Mouse (Mus musculus) spleen, postnatal 10 days (tissue): ENCODE measurements around the gene Trit1.
"Not testable (repeated sequence)": the region's sequence is repeated elsewhere in the genome, so short reads cannot be mapped to it uniquely, and the experiment has no call there.

Experiments
- DNase-seq, 2 experiments: peaks; one replicate each; pipeline ENCODE4 v3.0.0; 2021 to 2022; ENCODE audit warnings: low spot score in 2 of 2

The Trit1 gene

GRCm38 (mm10) chr4:122996618-122997381 is 19.6 kb upstream of the Trit1 start:
- peak; percentile 34 to 46 for DNase-seq

GRCm38 (mm10) chr4:122998537-122999262 is 17.7 kb upstream of the Trit1 start:
- no peak for DNase-seq

- no peak for DNase-seq
Observed at GRCm38 (mm10) chr4:122999263-122999691, 17.1 kb upstream of the Trit1 start.

GRCm38 (mm10) chr4:123000130-123000529 is 16.3 kb upstream of the Trit1 start:
- no peak for DNase-seq

- DNase-seq: no peak
Observed at GRCm38 (mm10) chr4:123000617-123001342, 15.6 kb upstream of the Trit1 start.

- DNase-seq: no peak
Observed at GRCm38 (mm10) chr4:123005054-123005966, 11.1 kb upstream of the Trit1 start.

- DNase-seq: not testable (repeated sequence)
Observed at GRCm38 (mm10) chr4:123012501-123012900, 3.9 kb upstream of the Trit1 start.

- no peak for DNase-seq
Observed at GRCm38 (mm10) chr4:123013346-123013945, 3.0 kb upstream of the Trit1 start.

GRCm38 (mm10) chr4:123013949-123014406 is 2.4 kb upstream of the Trit1 start:
- DNase-seq: no peak

GRCm38 (mm10) chr4:123014501-123015282 is 1.7 kb upstream of the Trit1 start:
- DNase-seq: no peak

- DNase-seq: no peak
Observed at GRCm38 (mm10) chr4:123021591-123021990, 5.2 kb downstream of the Trit1 start.

- no peak for DNase-seq
Observed at GRCm38 (mm10) chr4:123022896-123023295, 6.5 kb downstream of the Trit1 start.

GRCm38 (mm10) chr4:123025418-123025817 is 9.0 kb downstream of the Trit1 start:
- DNase-seq: no peak

- peak in 1 of 2 experiments; percentile 61 for DNase-seq
Observed at GRCm38 (mm10) chr4:123026161-123026560, 9.8 kb downstream of the Trit1 start.

- DNase-seq: peak in 1 of 2 experiments; percentile 27
Observed at GRCm38 (mm10) chr4:123026597-123026996, 10.2 kb downstream of the Trit1 start.

- no peak for DNase-seq
Observed at GRCm38 (mm10) chr4:123034841-123035240, 18.4 kb downstream of the Trit1 start.

- DNase-seq: no peak
Observed at GRCm38 (mm10) chr4:123035636-123036035, 19.2 kb downstream of the Trit1 start.

- no peak for DNase-seq
Observed at GRCm38 (mm10) chr4:123036710-123037109, 20.3 kb downstream of the Trit1 start.

- DNase-seq: no peak
Observed at GRCm38 (mm10) chr4:123041131-123041530, 24.7 kb downstream of the Trit1 start.

GRCm38 (mm10) chr4:123043858-123044257 is 27.5 kb downstream of the Trit1 start:
- DNase-seq: no peak
